ENCODE assay signal across 26 mouse cellular contexts in genomic region chr3:121616075-121616474, GRCm38 (mm10). TPM values are rescaled to one million over a fixed set of nuclear protein-coding genes. Genes with fewer than 3 reads are reported as not detected.
DNase-seq lines count a peak whose midpoint lies in the region; ATAC-seq and TF ChIP-seq lines count a peak whose summit lies in the region.
"Had no signal": no experiment of that assay in that cellular context is flagged by ENCODE, and none has a peak within 500 bp of the region (broad histone marks: within the 10 kb centered on the region; RNA-seq: fewer than 3 reads in every experiment).

No protein-coding gene starts in this region.

- no peaks in the 10 kb centered on the region for H3K27me3 ChIP-seq in kidney, embryonic 16.5 days (ENCODE audit: insufficient read depth, low read length)
- no peaks in the 10 kb centered on the region for H3K27me3 ChIP-seq in midbrain, postnatal 0 days (ENCODE audit: insufficient read depth, low read length)
- H3K27me3 ChIP-seq in midbrain, embryonic 10.5 days (ENCODE audit: low read depth, poor library complexity, severe bottlenecking), result no peaks in the 10 kb centered on the region
- H3K27me3 ChIP-seq: embryonic facial prominence, embryonic 12.5 days; forebrain, embryonic 12.5 days; heart, embryonic 12.5 days had no signal

- no peak for DNase-seq in kidney, postnatal 10 days
- peak; percentile 17 for DNase-seq in midbrain, postnatal 0 days (ENCODE audit: low spot score)
- no peak for DNase-seq in midbrain, embryonic 10.5 days (ENCODE audit: low spot score)
- DNase-seq in Muller cell, postnatal 12 days (ENCODE audit: inconsistent ontology term), result peak; percentile 87
- DNase-seq in telencephalon, adult 2 months (ENCODE audit: low read depth, low spot score), result peak; percentile 28
- DNase-seq in cerebellum, adult 11 months, result no peak
- DNase-seq: adrenal gland, postnatal 14 days; cerebellum, adult 8-10 months; cerebellum, postnatal 14 days; gastrocnemius, postnatal 10 days had no signal

- H3K4me1 ChIP-seq in kidney, embryonic 16.5 days (ENCODE audit: insufficient read depth, low read length), result no peaks in the 10 kb centered on the region
- H3K4me1 ChIP-seq in midbrain, postnatal 0 days (ENCODE audit: insufficient read depth, low read length), result no peaks in the 10 kb centered on the region
- peaks cover 15% of the 10 kb centered on the region for H3K4me1 ChIP-seq in midbrain, embryonic 10.5 days
- H3K4me1 ChIP-seq: forebrain, embryonic 12.5 days had no signal

- H3K9me3 ChIP-seq in kidney, embryonic 16.5 days (ENCODE audit: low read length), result 0 out of 2 replicates have a peak, but pooled peaks cover 3% of the 10 kb centered on the region
- no peaks in the 10 kb centered on the region for H3K9me3 ChIP-seq in midbrain, postnatal 0 days (ENCODE audit: low read length)
- no peaks in the 10 kb centered on the region for H3K9me3 ChIP-seq in midbrain, embryonic 10.5 days (replicated peaks)
- H3K9me3 ChIP-seq: embryonic facial prominence, embryonic 12.5 days; forebrain, embryonic 12.5 days; heart, embryonic 12.5 days; hindbrain, embryonic 10.5 days had no signal

- H3K9ac ChIP-seq in kidney, embryonic 16.5 days (replicated peaks; ENCODE audit: low read length), result no peak overlapping the region
- H3K9ac ChIP-seq in midbrain, postnatal 0 days (replicated peaks; ENCODE audit: low read length, poor library complexity, severe bottlenecking), result no peak overlapping the region
- H3K9ac ChIP-seq: embryonic facial prominence, embryonic 12.5 days; forebrain, embryonic 12.5 days; heart, embryonic 12.5 days; hindbrain, embryonic 14.5 days had no signal

- H3K27ac ChIP-seq in kidney, embryonic 16.5 days (ENCODE audit: low read length), result no peak overlapping the region
- H3K27ac ChIP-seq in midbrain, postnatal 0 days (ENCODE audit: low read depth, low read length), result no peak overlapping the region
- no peak overlapping the region for H3K27ac ChIP-seq in midbrain, embryonic 10.5 days (replicated peaks)
- H3K27ac ChIP-seq: embryonic facial prominence, embryonic 12.5 days; forebrain, embryonic 12.5 days; hindbrain, embryonic 10.5 days; hindbrain, embryonic 14.5 days had no signal

- TF ChIP-seq CTCF in midbrain, postnatal 0 days (IDR thresholded peaks at IDR 0.05), result no peak

- ATAC-seq in kidney, embryonic 16.5 days (ENCODE audit: low FRiP score, low TSS enrichment), result 0 out of 2 replicates have a peak, but pooled peaks have one; percentile 59
- ATAC-seq in midbrain, postnatal 0 days (ENCODE audit: low FRiP score), result no peak
- ATAC-seq: activated CD4-positive, CD25-positive, alpha-beta regulatory T cell, adult 4 months; forebrain, embryonic 16.5 days had no signal

- no peak overlapping the region for H3K4me2 ChIP-seq in kidney, embryonic 16.5 days (replicated peaks; ENCODE audit: low read depth, low read length)
- no peak overlapping the region for H3K4me2 ChIP-seq in midbrain, postnatal 0 days (ENCODE audit: low read depth, low read length, poor library complexity, severe bottlenecking)
- H3K4me2 ChIP-seq: embryonic facial prominence, embryonic 12.5 days; forebrain, embryonic 12.5 days; heart, embryonic 12.5 days; hindbrain, embryonic 14.5 days had no signal

- H3K4me3 ChIP-seq in kidney, embryonic 16.5 days (ENCODE audit: low read length), result no peak overlapping the region
- no peak overlapping the region for H3K4me3 ChIP-seq in midbrain, postnatal 0 days (ENCODE audit: low read depth, low read length)
- no peak overlapping the region for H3K4me3 ChIP-seq in midbrain, embryonic 10.5 days
- H3K4me3 ChIP-seq: embryonic facial prominence, embryonic 12.5 days; forebrain, embryonic 12.5 days; heart, embryonic 12.5 days; hindbrain, embryonic 10.5 days had no signal

- WGBS in kidney, embryonic 16.5 days, result 70% methylated on average over 5 of the region's 5 CpGs
- WGBS in midbrain, postnatal 0 days, result 71% methylated on average over 5 of the region's 5 CpGs
- 83% methylated on average over 5 of the region's 5 CpGs for WGBS in midbrain, embryonic 10.5 days

- no peaks in the 10 kb centered on the region for H3K36me3 ChIP-seq in kidney, embryonic 16.5 days (ENCODE audit: insufficient read depth, low read length)
- H3K36me3 ChIP-seq in midbrain, postnatal 0 days (ENCODE audit: insufficient read depth, low read length), result no peaks in the 10 kb centered on the region
- H3K36me3 ChIP-seq in midbrain, embryonic 10.5 days, result no peaks in the 10 kb centered on the region
- H3K36me3 ChIP-seq: embryonic facial prominence, embryonic 12.5 days; forebrain, embryonic 12.5 days; heart, embryonic 12.5 days; hindbrain, embryonic 10.5 days had no signal

RNA-seq across cellular contexts. Expression of gene 4930432M17Rik, which starts 54.5 kb away (rescaled TPM):
- not detected in 2 replicates for polyA plus RNA-seq in kidney, embryonic 16.5 days (2015; fragmentation: Nextera tagmentation; extraction: Ambion mirVana)
- not detected in 2 replicates for total RNA-seq in midbrain, postnatal 0 days (2014; rRNA removed)
- polyA plus RNA-seq in midbrain, postnatal 0 days (2015; fragmentation: Nextera tagmentation; extraction: Ambion mirVana), result not detected in 2 replicates
- polyA plus RNA-seq in midbrain, embryonic 10.5 days (2016; fragmentation: Nextera tagmentation; extraction: Ambion mirVana), result not detected in 2 replicates
- total RNA-seq: adrenal gland, adult 18-20 months; adrenal gland, postnatal 14 days; ES-E14; gastrocnemius, postnatal 10 days; gastrocnemius, postnatal 4 days; heart, adult 8-10 months; heart, postnatal 25 days had no signal
- polyA plus RNA-seq: activated CD4-positive, CD25-positive, alpha-beta regulatory T cell, adult 4 months; cortical plate, adult 2 months; embryonic facial prominence, embryonic 12.5 days; forebrain, embryonic 12.5 days; forebrain, embryonic 16.5 days; frontal cortex, adult 2 months; heart, embryonic 12.5 days; heart, embryonic 16.5 days; hindbrain, embryonic 10.5 days; hindbrain, embryonic 14.5 days had no signal

Comparison
In these comparisons a context has a peak if more than half of its experiments do, and no peak if none do; other contexts are left out.
1. DNase-seq: peak in midbrain, postnatal 0 days (single experiment), Muller cell, postnatal 12 days (single experiment) and telencephalon, adult 2 months (single experiment); none in kidney, postnatal 10 days (single experiment), midbrain, embryonic 10.5 days (single experiment) and cerebellum, adult 11 months (single experiment).